Mouse (Mus musculus) intestine, embryonic 15.5 days (tissue): ENCODE data around the gene Tmem132e. TPM values are rescaled to one million over a fixed set of nuclear protein-coding genes. Genes with fewer than 3 reads are reported as not detected.

ENCODE experiments used
- ATAC-seq: fragments of 200-750 bp; cut with Nextera tagmentation; 2 replicates; pipeline ENCODE4 v1.8.0; 2017; ENCODE audit warnings: moderate TSS enrichment, moderate library complexity
- H3K27ac ChIP-seq: fragments of 300-500 bp; sonication (generic); 2 replicates; pipeline ENCODE4 v1.5.1; 2015; ENCODE audit warnings: mild to moderate bottlenecking, inconsistent platforms
- H3K27me3 ChIP-seq: fragments of 300-500 bp; sonication (generic); replicated peaks from 2 replicates; pipeline ENCODE4 v1.6.1; 2015; ENCODE audit warnings: inconsistent platforms
- H3K36me3 ChIP-seq: fragments of 300-500 bp; sonication (generic); 2 replicates; pipeline ENCODE4 v1.6.1; 2015; ENCODE audit warnings: inconsistent platforms
- H3K4me1 ChIP-seq: fragments of 300-500 bp; sonication (generic); replicated peaks from 2 replicates; pipeline ENCODE4 v1.6.1; 2015; ENCODE audit warnings: inconsistent platforms
- H3K4me2 ChIP-seq: fragments of 300-500 bp; sonication (generic); replicated peaks from 2 replicates; pipeline ENCODE4 v1.6.1; 2015; ENCODE audit warnings: mild to moderate bottlenecking, inconsistent platforms
- H3K4me3 ChIP-seq: fragments of 300-500 bp; sonication (generic); replicated peaks from 2 replicates; pipeline ENCODE4 v1.5.1; 2015; ENCODE audit warnings: inconsistent platforms
- H3K9ac ChIP-seq: fragments of 300-500 bp; sonication (generic); 2 replicates; pipeline ENCODE4 v1.6.1; 2015; ENCODE audit warnings: inconsistent platforms
- H3K9me3 ChIP-seq: fragments of 300-500 bp; sonication (generic); 2 replicates; pipeline ENCODE4 v1.6.1; 2016; ENCODE audit warnings: inconsistent platforms
- WGBS: fragments of 180-500 bp; shearing (Covaris S2); methylation state at CpG from one replicate; pipeline ENCODE4 v1.1.7; 2015; 5-methylcytosine and 5-hydroxymethylcytosine counted together
- polyA plus RNA-seq: library from polyadenylated mRNA; unstranded; fragments of >200 nt; fragmentation: Nextera tagmentation; extraction: Ambion mirVana; gene quantifications from 2 replicates; pipeline ENCODE4 v1.2.1, GENCODE M21; 2015

Tmem132e gene
- polyA plus RNA-seq, 1 experiment from 2014 or later = 0.80 TPM

GRCm38 (mm10) chr11:82452516-82452915 lies 63.8 kb downstream of the Tmem132e start:
- no peak for ATAC-seq
- Histone ChIP-seq H3K4me3 (no peak overlapping the region), H3K27ac (no peak overlapping the region), H3K36me3 (no peaks in the 10 kb centered on the region), H3K9me3 (no peaks in the 10 kb centered on the region), H3K9ac (no peak overlapping the region), H3K27me3 (no peaks in the 10 kb centered on the region), H3K4me2 (no peak overlapping the region), H3K4me1 (no peaks in the 10 kb centered on the region)
- WGBS = 69% methylated on average over 5 of the region's 5 CpGs

DNA sequence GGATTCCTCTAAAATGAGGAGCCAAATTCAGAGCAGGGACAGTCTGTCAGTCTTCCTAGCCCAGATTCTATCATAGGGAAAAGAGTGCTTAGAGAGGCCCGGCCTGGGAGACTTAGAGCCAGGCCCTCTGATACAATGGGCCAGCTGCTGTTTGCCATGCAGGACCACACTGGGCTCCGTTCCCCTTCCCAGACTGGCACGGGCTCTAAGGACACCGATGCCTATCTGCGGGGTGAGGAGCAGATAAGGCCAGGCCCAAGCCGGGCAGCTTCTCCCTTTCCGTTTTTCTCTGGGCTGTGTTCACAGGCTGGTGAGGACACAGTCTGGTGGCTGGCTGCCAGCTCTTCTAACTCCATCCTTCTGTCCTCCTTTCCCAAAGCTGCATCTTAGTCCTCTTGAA lies 64.5 kb downstream of the Tmem132e start:
- H3K4me3 ChIP-seq = no peak overlapping the region
- ATAC-seq = no peak
- no peaks in the 10 kb centered on the region for H3K36me3 ChIP-seq

GRCm38 (mm10) chr11:82461326-82461725 lies 72.6 kb downstream of the Tmem132e start:
- Histone ChIP-seq H3K27me3 (no peaks in the 10 kb centered on the region), H3K4me2 (no peak overlapping the region), H3K4me3 (no peak overlapping the region), H3K36me3 (no peaks in the 10 kb centered on the region), H3K9me3 (no peaks in the 10 kb centered on the region), H3K4me1 (no peaks in the 10 kb centered on the region), H3K9ac (no peak overlapping the region), H3K27ac (no peak overlapping the region)
- 84% methylated on average over 7 of the region's 7 CpGs for WGBS
- ATAC-seq = no peak

More for the DNA sequence above, 64.5 kb downstream of the Tmem132e start:
- Histone ChIP-seq H3K27me3 (no peaks in the 10 kb centered on the region), H3K9me3 (no peaks in the 10 kb centered on the region), H3K27ac (no peak overlapping the region), H3K4me2 (no peak overlapping the region), H3K4me1 (no peaks in the 10 kb centered on the region), H3K9ac (no peak overlapping the region)
- WGBS = 71% methylated on average over 7 of the region's 7 CpGs

DNA sequence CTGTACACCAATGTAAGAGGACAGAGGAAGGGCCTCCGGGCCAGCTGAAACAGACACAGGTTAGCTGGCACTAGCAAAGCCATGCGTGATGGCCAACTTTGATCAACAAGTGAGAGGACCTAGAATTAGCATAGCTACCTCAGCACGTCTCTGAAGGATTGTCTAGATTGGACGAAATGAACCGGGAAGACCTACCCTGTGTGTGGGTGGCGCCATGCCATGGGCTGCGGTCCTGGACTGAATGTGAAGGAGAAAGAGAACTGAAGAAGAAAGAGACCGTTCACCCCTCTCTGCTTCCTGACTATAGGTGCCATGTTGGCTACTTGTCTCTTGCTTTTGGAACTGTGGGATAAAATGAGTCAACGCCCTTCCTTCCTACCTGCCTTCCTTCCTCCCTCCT lies 76.8 kb downstream of the Tmem132e start:
- Histone ChIP-seq H3K4me1 (no peaks in the 10 kb centered on the region), H3K9ac (no peak overlapping the region), H3K4me2 (no peak overlapping the region), H3K9me3 (no peaks in the 10 kb centered on the region), H3K4me3 (no peak overlapping the region), H3K27ac (no peak overlapping the region), H3K36me3 (no peaks in the 10 kb centered on the region), H3K27me3 (no peaks in the 10 kb centered on the region)
- WGBS = 89% methylated on average over 9 of the region's 9 CpGs
- ATAC-seq = no peak

GRCm38 (mm10) chr11:82467218-82467617 lies 78.5 kb downstream of the Tmem132e start:
- Histone ChIP-seq H3K4me2 (no peak overlapping the region), H3K4me1 (no peaks in the 10 kb centered on the region), H3K27me3 (no peaks in the 10 kb centered on the region), H3K4me3 (no peak overlapping the region), H3K27ac (no peak overlapping the region), H3K9ac (no peak overlapping the region), H3K36me3 (no peaks in the 10 kb centered on the region), H3K9me3 (no peaks in the 10 kb centered on the region)
- 72% methylated on average over 7 of the region's 7 CpGs for WGBS
- ATAC-seq = no peak

- Histone ChIP-seq H3K36me3 (no peaks in the 10 kb centered on the region), H3K4me3 (no peak overlapping the region), H3K4me1 (no peaks in the 10 kb centered on the region), H3K9ac (no peak overlapping the region), H3K27me3 (no peaks in the 10 kb centered on the region), H3K9me3 (no peaks in the 10 kb centered on the region), H3K4me2 (no peak overlapping the region), H3K27ac (no peak overlapping the region)
- WGBS = 93% methylated on average over 1 of the region's 1 CpGs
- no peak for ATAC-seq
Measured at GRCm38 (mm10) chr11:82471076-82471475, 82.4 kb downstream of the Tmem132e start.

DNA sequence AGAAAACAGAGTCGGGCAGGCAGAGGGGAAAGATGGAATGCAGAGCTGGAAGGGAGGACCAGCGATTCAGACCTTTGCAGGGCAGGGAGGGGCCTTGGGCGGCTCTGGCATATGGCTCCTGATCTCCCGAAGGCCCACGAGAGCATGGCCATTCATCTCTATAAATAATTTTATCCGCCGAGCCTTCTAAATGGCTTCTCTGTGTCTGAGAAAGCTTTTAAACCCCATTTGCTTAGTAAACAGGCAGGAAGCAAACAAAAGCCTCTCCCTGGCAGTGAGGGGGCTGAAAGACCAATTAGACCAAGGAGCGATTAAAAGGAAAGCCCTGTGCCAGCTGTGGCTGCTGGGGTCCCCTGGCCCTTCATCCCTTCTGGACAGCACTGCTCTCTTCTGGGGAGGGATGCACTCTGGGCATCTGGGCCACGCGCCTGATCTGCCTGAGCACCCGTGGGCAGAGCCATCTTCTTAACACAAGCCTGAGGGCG lies 84.5 kb downstream of the Tmem132e start:
- no peak for ATAC-seq
- Histone ChIP-seq H3K9ac (no peak overlapping the region), H3K36me3 (no peaks in the 10 kb centered on the region), H3K4me1 (no peaks in the 10 kb centered on the region), H3K27ac (no peak overlapping the region), H3K4me3 (no peak overlapping the region), H3K27me3 (no peaks in the 10 kb centered on the region), H3K9me3 (no peaks in the 10 kb centered on the region), H3K4me2 (no peak overlapping the region; the same call in 1 of the 2 replicates)
- 30% methylated on average over 12 of the region's 12 CpGs for WGBS

DNA sequence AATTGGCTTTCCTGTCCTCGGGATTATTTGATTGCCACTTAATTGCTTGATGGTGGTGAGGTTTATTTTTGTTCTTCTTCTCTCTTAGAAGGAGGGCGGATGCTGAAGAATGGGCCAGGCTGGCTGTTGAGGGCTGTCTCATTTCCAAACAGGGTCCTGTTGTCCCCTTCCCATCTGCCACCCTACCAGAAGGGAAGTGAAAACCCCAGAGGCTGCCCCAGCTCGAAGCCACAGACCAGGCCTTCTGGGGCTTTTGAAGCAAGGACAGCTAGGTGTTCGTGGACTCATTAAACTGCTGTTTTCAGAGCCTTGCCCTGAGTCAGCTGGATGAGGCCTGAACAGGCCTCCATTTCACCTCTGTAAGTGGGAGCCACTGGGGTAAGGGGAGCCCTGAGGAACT lies 87.4 kb downstream of the Tmem132e start:
- no peak for ATAC-seq
- Histone ChIP-seq H3K4me2 (no peak overlapping the region), H3K9ac (no peak overlapping the region), H3K36me3 (no peaks in the 10 kb centered on the region), H3K9me3 (no peaks in the 10 kb centered on the region), H3K4me3 (no peak overlapping the region), H3K27me3 (no peaks in the 10 kb centered on the region), H3K4me1 (no peaks in the 10 kb centered on the region), H3K27ac (no peak overlapping the region)
- 70% methylated on average over 4 of the region's 4 CpGs for WGBS

DNA sequence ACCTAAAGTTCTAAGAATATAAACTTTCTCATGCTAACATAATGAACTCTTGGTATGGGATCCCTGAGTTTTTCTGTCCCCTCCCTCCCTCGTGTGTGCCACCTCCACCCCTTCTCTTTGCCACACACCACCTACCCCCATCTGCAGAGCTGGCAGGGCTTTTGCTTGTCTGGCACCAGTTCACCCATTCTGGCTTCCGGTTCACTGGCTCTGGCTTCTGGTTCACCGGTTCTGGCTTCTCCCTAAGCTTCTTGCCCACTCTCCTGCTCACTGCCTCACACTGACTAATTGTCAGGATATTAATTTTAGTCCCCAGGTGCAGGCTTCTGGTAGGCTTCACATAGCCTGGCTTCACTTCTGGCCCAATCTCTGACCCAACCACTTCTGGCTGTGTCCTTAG lies 88.7 kb downstream of the Tmem132e start:
- no peak overlapping the region for H3K4me3 ChIP-seq
- WGBS = 89% methylated on average over 3 of the region's 3 CpGs
- ATAC-seq = no peak
- no peak overlapping the region for H3K4me2 ChIP-seq
- H3K9me3 ChIP-seq = no peaks in the 10 kb centered on the region
- no peak overlapping the region for H3K9ac ChIP-seq
- no peaks in the 10 kb centered on the region for H3K4me1 ChIP-seq
- H3K27me3 ChIP-seq = no peaks in the 10 kb centered on the region
- no peak overlapping the region for H3K27ac ChIP-seq
- H3K36me3 ChIP-seq = no peaks in the 10 kb centered on the region

DNA sequence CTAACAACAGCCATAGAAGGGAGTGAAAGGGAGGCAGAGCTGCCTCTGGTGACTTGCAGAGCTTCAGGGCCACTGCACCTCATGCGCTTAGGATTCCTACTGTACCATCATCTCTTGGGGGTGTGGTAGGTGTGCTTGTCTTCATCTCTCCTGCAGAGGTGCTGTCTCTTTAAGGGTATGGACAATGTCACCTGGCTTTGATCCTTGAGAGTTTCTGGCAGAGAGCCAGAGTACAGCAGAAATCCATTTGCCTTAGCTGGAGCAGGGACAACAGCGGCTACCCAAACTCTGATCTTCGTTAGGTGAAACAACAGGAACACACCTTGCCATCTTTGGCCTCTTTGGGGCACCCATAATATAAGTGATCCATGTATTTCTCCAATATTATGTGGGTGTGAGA lies 92.2 kb downstream of the Tmem132e start:
- H3K9me3 ChIP-seq = no peaks in the 10 kb centered on the region
- no peak for ATAC-seq
- no peak overlapping the region for H3K4me2 ChIP-seq
- H3K27ac ChIP-seq = no peak overlapping the region
- H3K27me3 ChIP-seq = no peaks in the 10 kb centered on the region
- H3K9ac ChIP-seq = no peak overlapping the region
- WGBS = 58% methylated on average over 3 of the region's 3 CpGs
- no peaks in the 10 kb centered on the region for H3K4me1 ChIP-seq
- H3K36me3 ChIP-seq = no peaks in the 10 kb centered on the region
- no peak overlapping the region for H3K4me3 ChIP-seq

DNA sequence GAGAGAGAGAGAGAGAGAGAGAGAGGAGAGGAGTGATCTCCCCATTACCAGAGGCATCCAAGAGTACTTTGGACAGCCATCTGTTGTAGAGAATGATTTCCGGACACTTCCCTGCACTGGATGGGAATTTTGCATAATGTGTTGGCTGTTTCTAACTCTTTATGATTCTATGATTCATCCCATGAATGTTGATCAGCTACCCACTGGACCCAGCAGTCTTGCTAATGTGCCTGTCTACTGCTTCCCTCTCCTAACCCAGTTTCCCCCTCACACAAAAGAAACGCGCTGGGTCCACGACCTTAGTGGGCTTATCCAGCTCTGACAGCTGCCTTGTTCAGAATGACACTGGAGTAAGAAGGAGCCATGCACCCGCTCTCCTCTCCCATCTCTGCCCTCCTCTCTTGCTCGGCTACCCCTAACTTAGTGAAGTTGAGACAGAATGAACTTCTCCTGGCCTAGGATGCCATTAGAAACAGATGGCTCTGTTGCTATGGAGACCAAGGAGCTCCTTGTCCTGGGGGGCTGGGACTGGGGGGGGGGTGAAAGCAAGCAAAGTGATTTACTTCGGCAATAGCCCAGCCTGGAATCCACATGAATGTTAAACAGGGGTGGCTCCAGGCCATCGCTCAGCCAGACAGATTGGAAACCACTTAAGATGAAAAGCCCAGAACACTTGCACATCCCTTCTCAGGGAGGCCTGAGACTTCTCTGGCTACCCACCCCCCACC lies 98.8 kb downstream of the Tmem132e start:
- H3K4me1 ChIP-seq = no peaks in the 10 kb centered on the region
- ATAC-seq = no peak
- WGBS = 28% methylated on average over 8 of the region's 8 CpGs
- H3K9me3 ChIP-seq = no peaks in the 10 kb centered on the region
- no peak overlapping the region for H3K27ac ChIP-seq
- no peaks in the 10 kb centered on the region for H3K27me3 ChIP-seq
- no peak overlapping the region for H3K4me2 ChIP-seq
- no peak overlapping the region for H3K4me3 ChIP-seq
- H3K36me3 ChIP-seq = no peaks in the 10 kb centered on the region
- no peak overlapping the region for H3K9ac ChIP-seq

GRCm38 (mm10) chr11:82490896-82491295 lies 102.2 kb downstream of the Tmem132e start:
- 73% methylated on average over 3 of the region's 3 CpGs for WGBS
- H3K4me3 ChIP-seq = no peak overlapping the region
- H3K27me3 ChIP-seq = no peaks in the 10 kb centered on the region
- no peak for ATAC-seq
- no peaks in the 10 kb centered on the region for H3K9me3 ChIP-seq
- H3K4me1 ChIP-seq = no peaks in the 10 kb centered on the region
- no peaks in the 10 kb centered on the region for H3K36me3 ChIP-seq
- H3K27ac ChIP-seq = no peak overlapping the region
- H3K9ac ChIP-seq = no peak overlapping the region
- H3K4me2 ChIP-seq = no peak overlapping the region
